Mouse (Mus musculus) kidney, embryonic 15.5 days (tissue): ENCODE measurements around the gene Cnpy1. TPM values are rescaled to one million over a fixed set of nuclear protein-coding genes. Genes with fewer than 3 reads are reported as not detected.

Experiments
- ATAC-seq: fragments of 200-750 bp; cut with Nextera tagmentation; replicated peaks from 2 replicates; pipeline ENCODE4 v1.8.0; 2017; ENCODE audit warnings: moderate TSS enrichment; ENCODE audit not compliant: low FRiP score
- H3K27ac ChIP-seq: fragments of 300-500 bp; sonication (generic); 2 replicates; pipeline ENCODE4 v1.5.1; 2015; ENCODE audit warnings: mild to moderate bottlenecking, inconsistent platforms
- H3K27me3 ChIP-seq: fragments of 300-500 bp; sonication (generic); 2 replicates; pipeline ENCODE4 v1.6.1; 2015; ENCODE audit warnings: inconsistent platforms
- H3K36me3 ChIP-seq: fragments of 300-500 bp; sonication (generic); 2 replicates; pipeline ENCODE4 v1.6.1; 2015; ENCODE audit warnings: inconsistent platforms
- H3K4me1 ChIP-seq: fragments of 300-500 bp; sonication (generic); 2 replicates; pipeline ENCODE4 v1.6.1; 2015; ENCODE audit warnings: inconsistent platforms
- H3K4me2 ChIP-seq: fragments of 300-500 bp; sonication (generic); 2 replicates; pipeline ENCODE4 v1.6.1; 2015; ENCODE audit warnings: moderate library complexity, mild to moderate bottlenecking, inconsistent platforms
- H3K4me3 ChIP-seq: fragments of 300-500 bp; sonication (generic); replicated peaks from 2 replicates; pipeline ENCODE4 v1.5.1; 2015; ENCODE audit warnings: mild to moderate bottlenecking, inconsistent platforms
- H3K9ac ChIP-seq: fragments of 300-500 bp; sonication (generic); 2 replicates; pipeline ENCODE4 v1.6.1; 2015; ENCODE audit warnings: mild to moderate bottlenecking, inconsistent platforms
- H3K9me3 ChIP-seq: fragments of 300-500 bp; sonication (generic); replicated peaks from 2 replicates; pipeline ENCODE4 v1.6.1; 2016; ENCODE audit warnings: inconsistent platforms
- WGBS: fragments of 180-500 bp; shearing (Covaris S2); methylation state at CpG from one replicate; pipeline ENCODE4 v1.1.7; 2015; ENCODE audit warnings: mixed read lengths; 5-methylcytosine and 5-hydroxymethylcytosine counted together
- polyA plus RNA-seq: library from polyadenylated mRNA; unstranded; fragments of >200 nt; fragmentation: Nextera tagmentation; extraction: Ambion mirVana; gene quantifications from 2 replicates; pipeline ENCODE4 v1.2.1, GENCODE M21; 2015

Gene Cnpy1
- polyA plus RNA-seq, 1 experiment from 2014 or later = 0.16 TPM

GRCm38 (mm10) chr5:28259939-28260338 lies 14.3 kb upstream of the Cnpy1 start:
- ATAC-seq = no peak
- WGBS = 93% methylated on average over 1 of the region's 1 CpGs
- H3K9me3 ChIP-seq = no peaks in the 10 kb centered on the region

GRCm38 (mm10) chr5:28259385-28259784 lies 13.8 kb upstream of the Cnpy1 start:
- no peak for ATAC-seq
- Histone ChIP-seq H3K27me3 (no peaks in the 10 kb centered on the region), H3K27ac (no peak overlapping the region), H3K9me3 (no peaks in the 10 kb centered on the region), H3K4me1 (no peaks in the 10 kb centered on the region), H3K4me2 (no peak overlapping the region), H3K9ac (no peak overlapping the region), H3K36me3 (no peaks in the 10 kb centered on the region), H3K4me3 (no peak overlapping the region)
- 32% methylated on average over 1 of the region's 1 CpGs for WGBS

More at GRCm38 (mm10) chr5:28259939-28260338, 14.3 kb upstream of the Cnpy1 start:
- Histone ChIP-seq H3K27ac (no peak overlapping the region), H3K27me3 (no peaks in the 10 kb centered on the region), H3K4me3 (no peak overlapping the region), H3K4me2 (no peak overlapping the region), H3K36me3 (no peaks in the 10 kb centered on the region), H3K9ac (no peak overlapping the region), H3K4me1 (no peaks in the 10 kb centered on the region)

- Histone ChIP-seq H3K27me3 (no peaks in the 10 kb centered on the region), H3K4me3 (no peak overlapping the region), H3K36me3 (no peaks in the 10 kb centered on the region), H3K4me2 (no peak overlapping the region), H3K9me3 (no peaks in the 10 kb centered on the region), H3K27ac (no peak overlapping the region), H3K4me1 (no peaks in the 10 kb centered on the region), H3K9ac (no peak overlapping the region)
- WGBS = 75% methylated on average over 4 of the region's 4 CpGs
- ATAC-seq = no peak
Measured at GRCm38 (mm10) chr5:28257816-28258215, 12.2 kb upstream of the Cnpy1 start.

GRCm38 (mm10) chr5:28252999-28253398 lies 7.4 kb upstream of the Cnpy1 start:
- WGBS = 83% methylated on average over 4 of the region's 4 CpGs
- H3K9ac ChIP-seq = no peak overlapping the region

GRCm38 (mm10) chr5:28252260-28252659 lies 6.7 kb upstream of the Cnpy1 start:
- ATAC-seq = no peak
- H3K27me3 ChIP-seq = no peaks in the 10 kb centered on the region
- H3K9ac ChIP-seq = no peak overlapping the region
- no peak overlapping the region for H3K4me3 ChIP-seq
- H3K9me3 ChIP-seq = no peaks in the 10 kb centered on the region
- H3K4me2 ChIP-seq = no peak overlapping the region
- no peak overlapping the region for H3K27ac ChIP-seq
- no peaks in the 10 kb centered on the region for H3K4me1 ChIP-seq
- no peaks in the 10 kb centered on the region for H3K36me3 ChIP-seq
- 91% methylated on average over 4 of the region's 4 CpGs for WGBS

More at GRCm38 (mm10) chr5:28252999-28253398, 7.4 kb upstream of the Cnpy1 start:
- no peaks in the 10 kb centered on the region for H3K4me1 ChIP-seq
- H3K4me3 ChIP-seq = no peak overlapping the region
- no peaks in the 10 kb centered on the region for H3K9me3 ChIP-seq
- H3K36me3 ChIP-seq = no peaks in the 10 kb centered on the region
- no peak overlapping the region for H3K4me2 ChIP-seq
- no peaks in the 10 kb centered on the region for H3K27me3 ChIP-seq
- H3K27ac ChIP-seq = no peak overlapping the region
- no peak for ATAC-seq

- Histone ChIP-seq H3K4me3 (no peak overlapping the region), H3K9ac (no peak overlapping the region), H3K27ac (no peak overlapping the region), H3K9me3 (no peaks in the 10 kb centered on the region), H3K4me2 (no peak overlapping the region), H3K36me3 (no peaks in the 10 kb centered on the region), H3K27me3 (no peaks in the 10 kb centered on the region), H3K4me1 (no peaks in the 10 kb centered on the region)
- 65% methylated on average over 4 of the region's 4 CpGs for WGBS
- no peak for ATAC-seq
Measured at GRCm38 (mm10) chr5:28251211-28251764, 5.7 kb upstream of the Cnpy1 start.

- no peaks in the 10 kb centered on the region for H3K36me3 ChIP-seq
- H3K4me1 ChIP-seq = no peaks in the 10 kb centered on the region
- H3K4me3 ChIP-seq = no peak overlapping the region
- no peaks in the 10 kb centered on the region for H3K9me3 ChIP-seq
- H3K9ac ChIP-seq = no peak overlapping the region
- WGBS = 89% methylated on average over 2 of the region's 2 CpGs
- no peak overlapping the region for H3K27ac ChIP-seq
- no peak for ATAC-seq
- H3K27me3 ChIP-seq = no peaks in the 10 kb centered on the region
- no peak overlapping the region for H3K4me2 ChIP-seq
Measured at GRCm38 (mm10) chr5:28250479-28250878, 4.9 kb upstream of the Cnpy1 start.

GRCm38 (mm10) chr5:28245121-28245520 lies 485 bp downstream of the Cnpy1 start:
- no peak for ATAC-seq
- H3K9ac ChIP-seq = no peak overlapping the region
- 69% methylated on average over 4 of the region's 4 CpGs for WGBS

GRCm38 (mm10) chr5:28243501-28244177 lies 2.0 kb downstream of the Cnpy1 start:
- Histone ChIP-seq H3K36me3 (no peaks in the 10 kb centered on the region), H3K27ac (no peak overlapping the region), H3K4me2 (no peak overlapping the region), H3K9me3 (no peaks in the 10 kb centered on the region), H3K27me3 (no peaks in the 10 kb centered on the region; the same call in 1 of the 2 replicates), H3K9ac (no peak overlapping the region), H3K4me1 (no peaks in the 10 kb centered on the region), H3K4me3 (no peak overlapping the region)
- no peak for ATAC-seq
- 76% methylated on average over 8 of the region's 8 CpGs for WGBS

More at GRCm38 (mm10) chr5:28245121-28245520, 485 bp downstream of the Cnpy1 start:
- no peak overlapping the region for H3K27ac ChIP-seq
- no peaks in the 10 kb centered on the region for H3K9me3 ChIP-seq
- no peak overlapping the region for H3K4me3 ChIP-seq
- no peaks in the 10 kb centered on the region for H3K4me1 ChIP-seq
- H3K27me3 ChIP-seq = no peaks in the 10 kb centered on the region
- no peak overlapping the region for H3K4me2 ChIP-seq
- H3K36me3 ChIP-seq = no peaks in the 10 kb centered on the region

GRCm38 (mm10) chr5:28241423-28241822 lies 4.2 kb downstream of the Cnpy1 start:
- Histone ChIP-seq H3K9ac (no peak overlapping the region), H3K9me3 (no peaks in the 10 kb centered on the region)
- 76% methylated on average over 4 of the region's 4 CpGs for WGBS

GRCm38 (mm10) chr5:28239829-28240228 lies 5.8 kb downstream of the Cnpy1 start:
- no peak for ATAC-seq
- H3K4me1 ChIP-seq = no peaks in the 10 kb centered on the region
- H3K4me2 ChIP-seq = no peak overlapping the region
- H3K27me3 ChIP-seq = no peaks in the 10 kb centered on the region; the same call in 1 of the 2 replicates
- H3K4me3 ChIP-seq = no peak overlapping the region
- 64% methylated on average over 5 of the region's 5 CpGs for WGBS
- H3K9me3 ChIP-seq = no peaks in the 10 kb centered on the region
- no peaks in the 10 kb centered on the region for H3K36me3 ChIP-seq
- no peak overlapping the region for H3K9ac ChIP-seq
- no peak overlapping the region for H3K27ac ChIP-seq

More at GRCm38 (mm10) chr5:28241423-28241822, 4.2 kb downstream of the Cnpy1 start:
- Histone ChIP-seq H3K4me1 (no peaks in the 10 kb centered on the region), H3K36me3 (no peaks in the 10 kb centered on the region), H3K27me3 (no peaks in the 10 kb centered on the region; the same call in 1 of the 2 replicates), H3K4me3 (no peak overlapping the region), H3K27ac (no peak overlapping the region), H3K4me2 (no peak overlapping the region)
- no peak for ATAC-seq

GRCm38 (mm10) chr5:28238876-28239275 lies 6.7 kb downstream of the Cnpy1 start:
- Histone ChIP-seq H3K36me3 (no peaks in the 10 kb centered on the region), H3K4me2 (no peak overlapping the region), H3K27me3 (no peaks in the 10 kb centered on the region; the same call in 1 of the 2 replicates), H3K4me3 (no peak overlapping the region), H3K4me1 (no peaks in the 10 kb centered on the region), H3K27ac (no peak overlapping the region), H3K9me3 (no peaks in the 10 kb centered on the region), H3K9ac (no peak overlapping the region)
- WGBS = 84% methylated on average over 5 of the region's 5 CpGs
- ATAC-seq = no peak
